Mouse (Mus musculus): ENCODE results near the gene Mfsd12. TPM values are rescaled to one million over a fixed set of nuclear protein-coding genes. Genes with fewer than 3 reads are reported as not detected.
A peak's percentile ranks its signal among the peaks of the same experiment; 100 is the strongest.

The Mfsd12 gene
- polyA plus RNA-seq, 1 experiment from 2014 or later = 7.8 TPM

DNA sequence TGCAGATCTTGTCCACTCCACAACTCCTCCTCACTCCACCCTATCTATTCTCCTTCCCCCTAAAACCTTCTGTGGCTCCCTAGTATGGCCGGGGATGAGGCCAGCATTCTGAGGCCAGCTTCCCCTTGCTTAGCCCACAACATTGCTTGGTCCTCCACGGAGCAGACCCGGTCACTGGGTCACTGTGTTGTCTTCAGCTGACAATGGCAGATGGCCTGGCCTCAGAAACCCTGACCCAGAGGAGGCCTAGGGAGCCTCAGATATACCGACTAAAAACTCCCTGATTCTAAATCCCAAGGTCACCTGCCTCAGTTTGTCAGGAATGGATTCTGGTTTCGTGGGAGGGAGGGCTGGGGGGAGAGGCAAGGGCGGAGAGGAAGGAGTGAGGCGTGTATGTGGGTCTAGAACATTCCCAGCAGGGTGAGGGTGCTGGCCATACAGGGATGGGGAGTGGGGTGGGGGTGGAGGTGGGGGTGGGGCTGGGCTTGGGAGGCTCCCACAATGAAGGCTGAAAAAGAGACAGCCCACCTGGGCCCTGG, 45.0 kb downstream of the Mfsd12 start:
- Histone ChIP-seq H3K36me3 (replicated peaks; ENCODE audit: control insufficient read depth, insufficient read depth) (peaks cover 80% of the 10 kb centered on the region), H3K27ac (peak overlapping the region; percentile 74), H3K4me3 (replicated peaks; ENCODE audit: low read length) (no peak overlapping the region), H3K4me1 (replicated peaks; ENCODE audit: control insufficient read depth, insufficient read depth, low read length) (peaks cover 39% of the 10 kb centered on the region), H3K9ac (no peak overlapping the region), H3K27me3 (ENCODE audit: control insufficient read depth, insufficient read depth, low read length) (0 out of 2 replicates have a peak, but pooled peaks cover 3% of the 10 kb centered on the region), H3K4me2 (replicated peaks) (0 out of 2 replicates have a peak overlapping the region, but pooled peaks have one; percentile 15), H3K9me3 (ENCODE audit: control insufficient read depth, low read length) (no peaks in the 10 kb centered on the region)
- WGBS = 9% methylated on average over 7 of the region's 7 CpGs
- ATAC-seq (ENCODE audit: low FRiP score) (peak; percentile 3; the same call in 1 of the 2 replicates), DNase-seq (ENCODE audit: low spot score) (no peak)

GRCm38 (mm10) chr10:81403511-81403910, 46.2 kb downstream of the Mfsd12 start:
- peak overlapping the region; percentile 74 for H3K27ac ChIP-seq
- DNase-seq (ENCODE audit: low spot score) (peak; percentile 47), ATAC-seq (ENCODE audit: low FRiP score) (no peak)
- peaks cover 85% of the 10 kb centered on the region for H3K36me3 ChIP-seq (replicated peaks; ENCODE audit: control insufficient read depth, insufficient read depth)
- no peak overlapping the region for H3K4me3 ChIP-seq (replicated peaks; ENCODE audit: low read length)
- peak overlapping the region; percentile 31; the same call in 1 of the 2 replicates for H3K9ac ChIP-seq
- no peaks in the 10 kb centered on the region for H3K9me3 ChIP-seq (ENCODE audit: control insufficient read depth, low read length)
- H3K4me2 ChIP-seq (replicated peaks) = no peak overlapping the region
- H3K27me3 ChIP-seq (ENCODE audit: control insufficient read depth, insufficient read depth, low read length) = 0 out of 2 replicates have a peak, but pooled peaks cover 10% of the 10 kb centered on the region
- H3K4me1 ChIP-seq (replicated peaks; ENCODE audit: control insufficient read depth, insufficient read depth, low read length) = peaks cover 51% of the 10 kb centered on the region
- 29% methylated on average over 10 of the region's 10 CpGs for WGBS

- ATAC-seq (ENCODE audit: low FRiP score) = no peak
- H3K4me1 ChIP-seq (replicated peaks; ENCODE audit: control insufficient read depth, insufficient read depth, low read length) = peaks cover 51% of the 10 kb centered on the region
- no peak overlapping the region for H3K27ac ChIP-seq
Observed at GRCm38 (mm10) chr10:81404082-81404481, 46.8 kb downstream of the Mfsd12 start.

GRCm38 (mm10) chr10:81404720-81405119, 47.4 kb downstream of the Mfsd12 start:
- WGBS = 67% methylated on average over 18 of the region's 18 CpGs
- no peak for ATAC-seq (ENCODE audit: low FRiP score)
- no peak overlapping the region for H3K4me3 ChIP-seq (replicated peaks; ENCODE audit: low read length)
- peaks cover 74% of the 10 kb centered on the region for H3K36me3 ChIP-seq (replicated peaks; ENCODE audit: control insufficient read depth, insufficient read depth)
- no peaks in the 10 kb centered on the region for H3K9me3 ChIP-seq (ENCODE audit: control insufficient read depth, low read length)
- peaks cover 15% of the 10 kb centered on the region; the same call in 1 of the 2 replicates for H3K27me3 ChIP-seq (ENCODE audit: control insufficient read depth, insufficient read depth, low read length)
- H3K27ac ChIP-seq = no peak overlapping the region
- DNase-seq (ENCODE audit: low spot score) = no peak
- no peak overlapping the region for H3K9ac ChIP-seq
- H3K4me2 ChIP-seq (replicated peaks) = no peak overlapping the region
- peaks cover 51% of the 10 kb centered on the region for H3K4me1 ChIP-seq (replicated peaks; ENCODE audit: control insufficient read depth, insufficient read depth, low read length)

More at GRCm38 (mm10) chr10:81404082-81404481, 46.8 kb downstream of the Mfsd12 start:
- H3K9ac ChIP-seq = no peak overlapping the region
- no peak overlapping the region for H3K4me2 ChIP-seq (replicated peaks)
- H3K4me3 ChIP-seq (replicated peaks; ENCODE audit: low read length) = no peak overlapping the region
- H3K36me3 ChIP-seq (replicated peaks; ENCODE audit: control insufficient read depth, insufficient read depth) = peaks cover 80% of the 10 kb centered on the region
- H3K27me3 ChIP-seq (ENCODE audit: control insufficient read depth, insufficient read depth, low read length) = peaks cover 15% of the 10 kb centered on the region; the same call in 1 of the 2 replicates
- no peak for DNase-seq (ENCODE audit: low spot score)
- no peaks in the 10 kb centered on the region for H3K9me3 ChIP-seq (ENCODE audit: control insufficient read depth, low read length)
- WGBS = 18% methylated on average over 9 of the region's 9 CpGs

- ATAC-seq (ENCODE audit: low FRiP score) = no peak
- peaks cover 15% of the 10 kb centered on the region; the same call in 1 of the 2 replicates for H3K27me3 ChIP-seq (ENCODE audit: control insufficient read depth, insufficient read depth, low read length)
- no peak for DNase-seq (ENCODE audit: low spot score)
- no peak overlapping the region for H3K4me3 ChIP-seq (replicated peaks; ENCODE audit: low read length)
- no peaks in the 10 kb centered on the region for H3K9me3 ChIP-seq (ENCODE audit: control insufficient read depth, low read length)
- H3K36me3 ChIP-seq (replicated peaks; ENCODE audit: control insufficient read depth, insufficient read depth) = peaks cover 64% of the 10 kb centered on the region
- no peak overlapping the region for H3K4me2 ChIP-seq (replicated peaks)
- H3K27ac ChIP-seq = no peak overlapping the region
- no peak overlapping the region for H3K9ac ChIP-seq
- H3K4me1 ChIP-seq (replicated peaks; ENCODE audit: control insufficient read depth, insufficient read depth, low read length) = peaks cover 51% of the 10 kb centered on the region
- 47% methylated on average over 13 of the region's 13 CpGs for WGBS
Observed at GRCm38 (mm10) chr10:81405588-81406201, 48.4 kb downstream of the Mfsd12 start.

GRCm38 (mm10) chr10:81406504-81407440, 49.5 kb downstream of the Mfsd12 start:
- Histone ChIP-seq H3K27ac (peak overlapping the region; percentile 51; the same call in 1 of the 2 replicates), H3K4me3 (replicated peaks; ENCODE audit: low read length) (peak overlapping the region; percentile 14; the same call in 1 of the 2 replicates), H3K27me3 (ENCODE audit: control insufficient read depth, insufficient read depth, low read length) (peaks cover 15% of the 10 kb centered on the region; the same call in 1 of the 2 replicates), H3K9me3 (ENCODE audit: control insufficient read depth, low read length) (no peaks in the 10 kb centered on the region), H3K4me2 (replicated peaks) (peak overlapping the region; percentile 43), H3K9ac (peak overlapping the region; percentile 34; the same call in 1 of the 2 replicates), H3K4me1 (replicated peaks; ENCODE audit: control insufficient read depth, insufficient read depth, low read length) (peaks cover 48% of the 10 kb centered on the region), H3K36me3 (replicated peaks; ENCODE audit: control insufficient read depth, insufficient read depth) (peaks cover 58% of the 10 kb centered on the region)
- no peak for DNase-seq (ENCODE audit: low spot score)
- ATAC-seq (ENCODE audit: low FRiP score) = no peak
- WGBS = 24% methylated on average over 24 of the region's 24 CpGs

GRCm38 (mm10) chr10:81407539-81408423, 50.5 kb downstream of the Mfsd12 start:
- WGBS = 27% methylated on average over 31 of the region's 31 CpGs
- peak; percentile 76 for DNase-seq (ENCODE audit: low spot score)
- Histone ChIP-seq H3K9me3 (ENCODE audit: control insufficient read depth, low read length) (no peaks in the 10 kb centered on the region), H3K4me2 (replicated peaks) (peak overlapping the region; percentile 43), H3K4me3 (replicated peaks; ENCODE audit: low read length) (peak overlapping the region; percentile 14; the same call in 1 of the 2 replicates), H3K4me1 (replicated peaks; ENCODE audit: control insufficient read depth, insufficient read depth, low read length) (peaks cover 45% of the 10 kb centered on the region), H3K27me3 (ENCODE audit: control insufficient read depth, insufficient read depth, low read length) (peaks cover 15% of the 10 kb centered on the region; the same call in 1 of the 2 replicates), H3K36me3 (replicated peaks; ENCODE audit: control insufficient read depth, insufficient read depth) (peaks cover 57% of the 10 kb centered on the region), H3K9ac (peak overlapping the region; percentile 34; the same call in 1 of the 2 replicates), H3K27ac (peak overlapping the region; percentile 51; the same call in 1 of the 2 replicates)
- no peak for ATAC-seq (ENCODE audit: low FRiP score)

GRCm38 (mm10) chr10:81408424-81408729, 51.1 kb downstream of the Mfsd12 start:
- ATAC-seq (ENCODE audit: low FRiP score) (no peak), DNase-seq (ENCODE audit: low spot score) (no peak)
- Histone ChIP-seq H3K4me1 (replicated peaks; ENCODE audit: control insufficient read depth, insufficient read depth, low read length) (peaks cover 39% of the 10 kb centered on the region), H3K4me2 (replicated peaks) (no peak overlapping the region), H3K9ac (no peak overlapping the region), H3K27me3 (ENCODE audit: control insufficient read depth, insufficient read depth, low read length) (peaks cover 15% of the 10 kb centered on the region; the same call in 1 of the 2 replicates), H3K9me3 (ENCODE audit: control insufficient read depth, low read length) (no peaks in the 10 kb centered on the region), H3K4me3 (replicated peaks; ENCODE audit: low read length) (no peak overlapping the region), H3K27ac (no peak overlapping the region), H3K36me3 (replicated peaks; ENCODE audit: control insufficient read depth, insufficient read depth) (peaks cover 51% of the 10 kb centered on the region)
- WGBS = 47% methylated on average over 13 of the region's 13 CpGs

All from hindbrain, embryonic 14.5 days (tissue).